Mouse (Mus musculus): ENCODE measurements around the gene Actc1. TPM values are rescaled to one million over a fixed set of nuclear protein-coding genes. Genes with fewer than 3 reads are reported as not detected.

Gene Actc1
- polyA plus RNA-seq, 1 experiment from 2014 or later = 39.6 TPM

DNA sequence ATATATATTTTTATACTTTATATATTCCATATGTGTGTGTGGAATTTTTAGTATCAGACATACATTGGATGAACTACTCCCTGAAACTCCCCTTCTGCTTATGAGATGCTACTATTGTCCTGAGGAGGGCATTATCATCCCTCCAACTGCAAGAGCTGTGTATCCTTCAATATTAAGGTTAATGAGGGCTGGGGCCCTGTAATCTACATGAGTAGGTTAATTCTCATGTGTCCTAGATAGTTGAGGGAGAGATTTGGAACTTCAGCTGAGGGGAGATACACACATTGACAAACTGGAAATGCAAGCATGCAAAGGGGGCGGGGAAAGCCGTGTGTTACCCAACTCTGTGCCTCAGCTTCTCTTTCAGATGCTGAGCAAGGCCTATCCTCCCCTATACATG is 15.4 kb downstream of the Actc1 start:
- H3K4me3 ChIP-seq (ENCODE audit: low read depth, low read length) = no peak overlapping the region
- DNase-seq (ENCODE audit: low spot score) (no peak), ATAC-seq (replicated peaks; ENCODE audit: low FRiP score, low TSS enrichment, low read depth) (no peak)
- 66% methylated on average over 2 of the region's 2 CpGs for WGBS
- H3K27ac ChIP-seq (ENCODE audit: low read depth) = no peak overlapping the region
- H3K9me3 ChIP-seq (ENCODE audit: control insufficient read depth, low read length) = no peaks in the 10 kb centered on the region
- no peak overlapping the region for H3K4me2 ChIP-seq (ENCODE audit: low read length)
- no peaks in the 10 kb centered on the region for H3K4me1 ChIP-seq (replicated peaks; ENCODE audit: control insufficient read depth, insufficient read depth, low read length)
- H3K27me3 ChIP-seq (replicated peaks; ENCODE audit: control insufficient read depth, insufficient read depth, low read length) = no peaks in the 10 kb centered on the region
- H3K9ac ChIP-seq (ENCODE audit: low read length) = no peak overlapping the region
- no peaks in the 10 kb centered on the region for H3K36me3 ChIP-seq (ENCODE audit: control insufficient read depth, insufficient read depth, low read length)

DNA sequence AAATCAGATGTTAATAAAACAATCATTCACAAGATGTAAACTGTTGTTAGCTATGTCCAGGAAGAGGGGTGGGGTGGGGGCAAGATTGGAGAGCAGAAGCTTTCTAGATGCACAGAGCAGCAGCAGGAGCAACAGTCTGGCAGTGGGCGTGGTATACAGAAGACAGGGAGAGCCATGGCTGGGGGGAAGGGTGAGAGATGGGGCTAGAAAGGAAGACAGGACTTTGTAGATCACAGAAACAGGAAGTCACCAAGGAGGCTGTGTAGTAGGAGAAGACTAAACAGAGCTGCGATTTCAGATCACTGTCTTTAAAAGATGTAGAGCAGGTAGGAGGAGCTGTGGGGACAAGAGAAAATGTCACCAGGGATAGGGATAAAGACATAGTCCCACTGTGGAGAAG is 21.1 kb downstream of the Actc1 start:
- 20% methylated on average over 2 of the region's 2 CpGs for WGBS
- Histone ChIP-seq H3K9ac (ENCODE audit: low read length) (no peak overlapping the region), H3K27me3 (replicated peaks; ENCODE audit: control insufficient read depth, insufficient read depth, low read length) (no peaks in the 10 kb centered on the region), H3K36me3 (ENCODE audit: control insufficient read depth, insufficient read depth, low read length) (no peaks in the 10 kb centered on the region), H3K4me3 (ENCODE audit: low read depth, low read length) (no peak overlapping the region), H3K9me3 (ENCODE audit: control insufficient read depth, low read length) (no peaks in the 10 kb centered on the region), H3K4me1 (replicated peaks; ENCODE audit: control insufficient read depth, insufficient read depth, low read length) (no peaks in the 10 kb centered on the region), H3K4me2 (ENCODE audit: low read length) (no peak overlapping the region), H3K27ac (ENCODE audit: low read depth) (no peak overlapping the region)
- no peak for DNase-seq (ENCODE audit: low spot score)
- ATAC-seq (replicated peaks; ENCODE audit: low FRiP score, low TSS enrichment, low read depth) = no peak

GRCm38 (mm10) chr2:114023383-114023782 is 30.0 kb downstream of the Actc1 start:
- Histone ChIP-seq H3K4me2 (ENCODE audit: low read length) (no peak overlapping the region), H3K36me3 (ENCODE audit: control insufficient read depth, insufficient read depth, low read length) (no peaks in the 10 kb centered on the region), H3K27ac (ENCODE audit: low read depth) (no peak overlapping the region), H3K4me1 (replicated peaks; ENCODE audit: control insufficient read depth, insufficient read depth, low read length) (no peaks in the 10 kb centered on the region), H3K4me3 (ENCODE audit: low read depth, low read length) (no peak overlapping the region), H3K9ac (ENCODE audit: low read length) (no peak overlapping the region), H3K9me3 (ENCODE audit: control insufficient read depth, low read length) (no peaks in the 10 kb centered on the region), H3K27me3 (replicated peaks; ENCODE audit: control insufficient read depth, insufficient read depth, low read length) (no peaks in the 10 kb centered on the region)
- no peak for ATAC-seq (replicated peaks; ENCODE audit: low FRiP score, low TSS enrichment, low read depth)
- 86% methylated on average over 6 of the region's 6 CpGs for WGBS
- no peak for DNase-seq (ENCODE audit: low spot score)

DNA sequence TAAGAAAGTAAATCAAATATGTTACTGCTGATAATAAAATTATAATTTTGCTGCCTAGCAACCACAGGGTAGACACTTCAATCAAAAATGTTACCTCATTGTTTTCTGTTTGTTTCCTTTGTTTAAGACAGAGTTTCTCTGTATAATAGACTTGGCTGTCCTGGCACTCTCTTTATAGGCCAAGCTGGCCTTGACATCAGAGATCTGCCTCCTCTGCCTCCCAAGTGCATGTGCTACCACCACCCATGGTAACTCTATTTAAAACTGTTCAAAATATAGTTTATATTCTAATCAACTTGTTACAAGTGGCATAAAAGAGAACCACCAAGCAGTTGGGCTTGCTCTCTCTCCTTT is 33.2 kb downstream of the Actc1 start:
- H3K9ac ChIP-seq (ENCODE audit: low read length) = no peak overlapping the region
- H3K4me2 ChIP-seq (ENCODE audit: low read length) = no peak overlapping the region
- no peaks in the 10 kb centered on the region for H3K36me3 ChIP-seq (ENCODE audit: control insufficient read depth, insufficient read depth, low read length)
- H3K9me3 ChIP-seq (ENCODE audit: control insufficient read depth, low read length) = no peaks in the 10 kb centered on the region
- no peak overlapping the region for H3K4me3 ChIP-seq (ENCODE audit: low read depth, low read length)
- peaks cover 18% of the 10 kb centered on the region for H3K27me3 ChIP-seq (replicated peaks; ENCODE audit: control insufficient read depth, insufficient read depth, low read length)
- ATAC-seq (replicated peaks; ENCODE audit: low FRiP score, low TSS enrichment, low read depth) = 0 out of 2 replicates have a peak, but pooled peaks have one; percentile 47
- no peaks in the 10 kb centered on the region for H3K4me1 ChIP-seq (replicated peaks; ENCODE audit: control insufficient read depth, insufficient read depth, low read length)
- no peak overlapping the region for H3K27ac ChIP-seq (ENCODE audit: low read depth)
- DNase-seq (ENCODE audit: low spot score) = no peak

DNA sequence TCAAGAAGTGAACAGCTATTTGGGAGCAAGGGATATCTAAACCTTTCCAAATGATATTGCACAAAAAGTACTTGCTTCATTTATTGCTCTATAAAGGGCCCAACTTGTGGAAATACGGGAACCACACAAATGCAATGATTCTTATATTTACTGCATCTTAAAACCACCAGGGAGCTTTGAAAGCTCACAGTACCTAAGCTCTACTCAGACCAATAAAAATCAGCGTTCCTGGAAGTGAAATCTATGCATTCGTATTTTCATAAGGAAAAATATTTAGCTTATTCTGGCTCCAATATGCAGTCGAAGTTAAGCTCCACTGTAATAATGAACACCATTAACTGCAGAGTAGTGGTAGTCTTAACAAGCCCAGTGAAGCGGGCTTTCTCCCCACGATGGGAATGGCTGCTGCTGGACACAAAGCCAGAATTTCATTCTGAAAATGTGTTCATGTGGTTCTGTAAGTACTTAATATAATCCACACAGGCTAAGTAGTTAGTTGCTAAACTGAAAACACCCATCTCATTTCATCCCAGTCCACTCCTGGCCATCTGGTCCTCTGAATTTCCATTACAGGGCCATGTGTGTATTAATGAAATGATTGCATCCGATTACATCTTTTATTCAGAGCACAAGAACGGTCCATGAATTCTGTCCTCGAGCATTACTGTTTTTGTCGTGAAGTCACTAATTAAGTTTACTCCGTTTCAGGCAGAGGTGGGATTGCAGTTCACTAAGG is 33.7 kb downstream of the Actc1 start:
- Histone ChIP-seq H3K4me1 (replicated peaks; ENCODE audit: control insufficient read depth, insufficient read depth, low read length) (no peaks in the 10 kb centered on the region), H3K9ac (ENCODE audit: low read length) (no peak overlapping the region), H3K27me3 (replicated peaks; ENCODE audit: control insufficient read depth, insufficient read depth, low read length) (peaks cover 24% of the 10 kb centered on the region), H3K27ac (ENCODE audit: low read depth) (no peak overlapping the region), H3K4me2 (ENCODE audit: low read length) (no peak overlapping the region), H3K9me3 (ENCODE audit: control insufficient read depth, low read length) (no peaks in the 10 kb centered on the region), H3K4me3 (ENCODE audit: low read depth, low read length) (no peak overlapping the region), H3K36me3 (ENCODE audit: control insufficient read depth, insufficient read depth, low read length) (no peaks in the 10 kb centered on the region)
- DNase-seq (ENCODE audit: low spot score) (no peak), ATAC-seq (replicated peaks; ENCODE audit: low FRiP score, low TSS enrichment, low read depth) (0 out of 2 replicates have a peak, but pooled peaks have one; percentile 40)
- 80% methylated on average over 11 of the region's 11 CpGs for WGBS

DNA sequence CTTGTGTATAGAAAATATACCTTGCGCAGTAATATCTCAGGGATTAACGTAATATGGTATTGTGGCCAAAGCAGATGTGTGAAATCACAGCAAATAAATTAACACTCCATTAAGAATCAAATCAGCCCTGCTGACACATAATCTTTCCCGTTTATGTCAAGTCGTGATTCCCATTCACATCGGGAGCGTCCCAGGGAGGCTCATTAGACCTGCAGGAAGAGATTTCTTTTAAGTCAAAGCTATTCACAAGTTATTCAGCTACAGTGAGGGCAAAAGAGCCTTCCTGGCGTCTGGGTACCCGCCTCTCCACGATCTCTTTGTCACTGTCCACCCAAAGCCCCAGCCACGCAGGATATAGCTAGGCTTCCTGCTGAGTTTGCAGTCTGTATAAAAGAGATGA is 35.2 kb downstream of the Actc1 start:
- no peak for DNase-seq (ENCODE audit: low spot score)
- no peaks in the 10 kb centered on the region for H3K9me3 ChIP-seq (ENCODE audit: control insufficient read depth, low read length)
- H3K27ac ChIP-seq (ENCODE audit: low read depth) = no peak overlapping the region
- no peaks in the 10 kb centered on the region for H3K36me3 ChIP-seq (ENCODE audit: control insufficient read depth, insufficient read depth, low read length)
- WGBS = 36% methylated on average over 10 of the region's 10 CpGs
- H3K4me2 ChIP-seq (ENCODE audit: low read length) = no peak overlapping the region
- no peaks in the 10 kb centered on the region for H3K4me1 ChIP-seq (replicated peaks; ENCODE audit: control insufficient read depth, insufficient read depth, low read length)
- peaks cover 39% of the 10 kb centered on the region for H3K27me3 ChIP-seq (replicated peaks; ENCODE audit: control insufficient read depth, insufficient read depth, low read length)
- ATAC-seq (replicated peaks; ENCODE audit: low FRiP score, low TSS enrichment, low read depth) = no peak
- no peak overlapping the region for H3K9ac ChIP-seq (ENCODE audit: low read length)
- no peak overlapping the region for H3K4me3 ChIP-seq (ENCODE audit: low read depth, low read length)

DNA sequence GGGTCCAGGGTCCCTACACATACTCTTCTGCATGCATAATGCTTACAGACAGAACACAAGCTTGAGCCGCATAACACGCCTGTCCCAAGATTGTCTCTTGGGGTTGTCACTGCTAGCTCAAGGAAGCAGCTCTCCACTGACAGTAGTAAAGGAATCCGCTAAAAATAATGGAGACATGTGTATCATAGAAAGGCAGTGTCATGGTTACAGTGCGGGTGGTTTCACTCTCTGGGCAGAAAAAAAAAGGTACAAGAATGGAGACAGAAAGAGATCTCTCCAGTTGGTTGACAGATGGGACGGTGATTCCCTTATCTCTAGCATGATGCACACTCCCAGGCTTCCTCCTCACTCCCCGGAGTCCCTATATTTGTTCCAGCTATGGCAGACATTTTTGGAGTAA is 38.5 kb downstream of the Actc1 start:
- DNase-seq (ENCODE audit: low spot score) (no peak), ATAC-seq (replicated peaks; ENCODE audit: low FRiP score, low TSS enrichment, low read depth) (no peak)
- 68% methylated on average over 6 of the region's 6 CpGs for WGBS
- Histone ChIP-seq H3K9me3 (ENCODE audit: control insufficient read depth, low read length) (no peaks in the 10 kb centered on the region), H3K4me2 (ENCODE audit: low read length) (no peak overlapping the region), H3K27ac (ENCODE audit: low read depth) (no peak overlapping the region), H3K36me3 (ENCODE audit: control insufficient read depth, insufficient read depth, low read length) (no peaks in the 10 kb centered on the region), H3K4me1 (replicated peaks; ENCODE audit: control insufficient read depth, insufficient read depth, low read length) (no peaks in the 10 kb centered on the region), H3K4me3 (ENCODE audit: low read depth, low read length) (no peak overlapping the region), H3K27me3 (replicated peaks; ENCODE audit: control insufficient read depth, insufficient read depth, low read length) (peaks cover 51% of the 10 kb centered on the region), H3K9ac (ENCODE audit: low read length) (no peak overlapping the region)

DNA sequence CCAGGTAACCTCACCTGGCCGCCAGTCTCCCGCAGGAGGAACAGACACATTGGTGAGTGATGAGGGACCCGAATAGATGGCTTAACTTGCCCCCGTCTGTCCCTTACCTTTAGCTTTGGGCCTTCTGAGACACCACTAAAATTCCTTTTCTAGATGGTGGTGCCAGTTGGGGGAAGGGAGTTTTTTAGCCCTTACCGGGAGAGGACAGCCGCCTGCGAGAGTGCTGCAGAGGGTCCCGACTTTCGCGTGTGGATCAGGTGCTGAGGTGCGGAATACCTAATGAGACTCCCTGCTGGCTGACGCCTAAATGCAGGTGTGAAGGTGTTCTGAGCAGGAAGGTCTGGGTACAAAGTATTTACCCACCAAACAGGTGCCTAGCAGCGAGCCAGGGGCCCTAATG is 39.5 kb downstream of the Actc1 start:
- Histone ChIP-seq H3K9me3 (ENCODE audit: control insufficient read depth, low read length) (no peaks in the 10 kb centered on the region), H3K4me1 (replicated peaks; ENCODE audit: control insufficient read depth, insufficient read depth, low read length) (no peaks in the 10 kb centered on the region), H3K4me3 (ENCODE audit: low read depth, low read length) (peak overlapping the region; percentile 35), H3K27me3 (replicated peaks; ENCODE audit: control insufficient read depth, insufficient read depth, low read length) (peaks cover 51% of the 10 kb centered on the region), H3K4me2 (ENCODE audit: low read length) (peak overlapping the region; percentile 66), H3K27ac (ENCODE audit: low read depth) (no peak overlapping the region), H3K36me3 (ENCODE audit: control insufficient read depth, insufficient read depth, low read length) (no peaks in the 10 kb centered on the region), H3K9ac (ENCODE audit: low read length) (no peak overlapping the region)
- no peak for ATAC-seq (replicated peaks; ENCODE audit: low FRiP score, low TSS enrichment, low read depth)
- DNase-seq (ENCODE audit: low spot score) = no peak
- 2% methylated on average over 13 of the region's 13 CpGs for WGBS

GRCm38 (mm10) chr2:114013295-114013771 is 40.0 kb downstream of the Actc1 start, which contains the start of gene Gjd2:
Gene Gjd2 (minus strand): TSS chr2:114013619.
- peak within 1 kb of the TSS; percentile 66 for H3K4me2 ChIP-seq (ENCODE audit: low read length)
- DNase-seq (ENCODE audit: low spot score) (peak; percentile 53), ATAC-seq (replicated peaks; ENCODE audit: low FRiP score, low TSS enrichment, low read depth) (peak; percentile 77)
- no peak within 1 kb of the TSS for H3K9ac ChIP-seq (ENCODE audit: low read length)
- WGBS = under 1% methylated on average over 59 of the region's 60 CpGs
- H3K36me3 ChIP-seq (ENCODE audit: control insufficient read depth, insufficient read depth, low read length) = no peaks in the 10 kb centered on the region
- no peaks in the 10 kb centered on the region for H3K9me3 ChIP-seq (ENCODE audit: control insufficient read depth, low read length)
- no peak within 1 kb of the TSS for H3K27ac ChIP-seq (ENCODE audit: low read depth)
- H3K4me3 ChIP-seq (ENCODE audit: low read depth, low read length) = peak within 1 kb of the TSS; percentile 35
- no peaks in the 10 kb centered on the region for H3K4me1 ChIP-seq (replicated peaks; ENCODE audit: control insufficient read depth, insufficient read depth, low read length)
- H3K27me3 ChIP-seq (replicated peaks; ENCODE audit: control insufficient read depth, insufficient read depth, low read length) = peaks cover 51% of the 10 kb centered on the region
